ENCODE assay signal across 34 mouse cellular contexts in genomic region chr9:7502051-7502450, GRCm38 (mm10). TPM values are rescaled to one million over a fixed set of nuclear protein-coding genes. Genes with fewer than 3 reads are reported as not detected.
DNase-seq lines count a peak whose midpoint lies in the region; ATAC-seq and TF ChIP-seq lines count a peak whose summit lies in the region.
"Had no signal": no experiment of that assay in that cellular context is flagged by ENCODE, and none has a peak within 500 bp of the region (broad histone marks: within the 10 kb centered on the region; RNA-seq: fewer than 3 reads in every experiment).

Gene Mmp10, plus strand, starts transcription at chr9:7502352.

- in situ Hi-C loops in Patski (cut with MboI; ENCODE audit: low pct_unique_long_range_greater_than_20kb): no loop called here

- POLR2A ChIA-PET in Patski (lab: Charles Lee): interaction anchor here (0.6 kb wide), 1 partner anchor 46 kb away, joined by 5 read pairs; no protein-coding TSS in a partner anchor

- H3K27me3 ChIP-seq in Patski: no peaks in the 10 kb centered on the region
- H3K27me3 ChIP-seq: embryonic facial prominence, embryonic 13.5 days; forebrain, embryonic 12.5 days; forebrain, embryonic 15.5 days; heart, embryonic 13.5 days; hindbrain, embryonic 12.5 days; hindbrain, embryonic 15.5 days; intestine, embryonic 15.5 days had no signal

- no peak for TF ChIP-seq CTCF in Patski (IDR thresholded peaks at IDR 0.05)
- no peak for TF ChIP-seq CTCF in left cerebral cortex, adult 2 months (IDR thresholded peaks at IDR 0.05)

- intact Hi-C loops in left cerebral cortex, adult 2 months (cut with DNase I): no loop called here

- H3K4me3 ChIP-seq in left cerebral cortex, adult 2 months: no peak within 1 kb of the TSS
- H3K4me3 ChIP-seq: embryonic facial prominence, embryonic 10.5 days; embryonic facial prominence, embryonic 13.5 days; erythroblast, embryonic 14.5 days; forebrain, embryonic 12.5 days; forebrain, embryonic 15.5 days; heart, adult 2 months; heart, embryonic 10.5 days; heart, embryonic 13.5 days; hindbrain, embryonic 12.5 days; hindbrain, embryonic 15.5 days; intestine, embryonic 15.5 days had no signal

- no peak within 1 kb of the TSS for H3K27ac ChIP-seq in left cerebral cortex, adult 2 months
- H3K27ac ChIP-seq: embryonic facial prominence, embryonic 10.5 days; embryonic facial prominence, embryonic 13.5 days; forebrain, embryonic 12.5 days; forebrain, embryonic 15.5 days; heart, adult 2 months; heart, embryonic 10.5 days; heart, embryonic 13.5 days; hindbrain, embryonic 12.5 days; hindbrain, embryonic 15.5 days; intestine, embryonic 15.5 days had no signal

- peak; percentile 40 for DNase-seq in 3T3-L1 (ENCODE audit: low read depth, low spot score)
- no peak for DNase-seq in Patski (ENCODE audit: low read depth, low spot score)
- DNase-seq in large intestine, adult 2 months (ENCODE audit: low read depth, low spot score): no peak
- DNase-seq in left cerebral cortex, adult 2 months (ENCODE audit: extremely low spot score in 1 of 2, low spot score in 2 of 2): no peak
- no peak for DNase-seq in urinary bladder, adult 2 months (ENCODE audit: low spot score)
- no peak for DNase-seq in cerebellum, postnatal 36 days
- DNase-seq: adrenal gland, postnatal 10 days; cerebellum, adult 11 months; cerebellum, adult 2 months; cerebellum, adult 9-11 months; cerebellum, postnatal 25 days; embryo, embryonic 11 days; gastrocnemius, postnatal 10 days; gastrocnemius, postnatal 36 days; heart, adult 2 months; heart, postnatal 14 days; kidney, adult 11 months had no signal

- peak; percentile 60 for ATAC-seq in Patski
- ATAC-seq: forebrain, embryonic 15.5 days; intestine, embryonic 15.5 days had no signal

- CTCF ChIA-PET in Patski (lab: Charles Lee): no interaction called here

- 78% methylated on average over 3 of the region's 3 CpGs for WGBS in large intestine, adult 2 months

RNA-seq across cellular contexts. Expression of gene Mmp10, which starts in this region (rescaled TPM):
- 0.72 TPM for polyA plus RNA-seq in Patski (2021)
- polyA plus RNA-seq in large intestine, adult 2 months (2012; rRNA removed): 10.5 and 14.3 TPM in 2 replicates
- not detected for total RNA-seq in left cerebral cortex, adult 2 months (2021)
- polyA plus RNA-seq in urinary bladder, adult 2 months (2012; rRNA removed): 0.25 and 0.74 TPM in 2 replicates
- total RNA-seq: adrenal gland, adult 18-20 months; adrenal gland, postnatal 10 days; adrenal gland, postnatal 4 days; gastrocnemius, postnatal 10 days; gastrocnemius, postnatal 36 days; granulocyte monocyte progenitor cell, adult 5-6 weeks; heart, adult 2 months; heart, postnatal 14 days; hematopoietic stem cell, adult 5-6 weeks; MEL had no signal
- polyA plus RNA-seq: cerebellum, adult 2 months; cortical plate, adult 2 months; embryonic facial prominence, embryonic 10.5 days; embryonic facial prominence, embryonic 13.5 days; erythroblast, embryonic 14.5 days; forebrain, embryonic 12.5 days; forebrain, embryonic 15.5 days; heart, adult 2 months; heart, embryonic 10.5 days; heart, embryonic 13.5 days; heart, embryonic 16.5 days; hindbrain, embryonic 12.5 days; hindbrain, embryonic 15.5 days had no signal

Comparison
In these comparisons a context has a peak if more than half of its experiments do, and no peak if none do; other contexts are left out.
1. Peak in ATAC-seq in Patski; RNA of the gene not detected or under 1 TPM.